Mouse (Mus musculus) heart, embryonic 12.5 days (tissue): ENCODE data around the gene Gm1673. TPM values are rescaled to one million over a fixed set of nuclear protein-coding genes. Genes with fewer than 3 reads are reported as not detected.

Experiments
- ATAC-seq: fragments of 200-750 bp; cut with Nextera tagmentation; 2 replicates; pipeline ENCODE4 v1.8.0; 2017; ENCODE audit warnings: moderate TSS enrichment, moderate library complexity; ENCODE audit not compliant: insufficient number of reproducible peaks, low FRiP score
- H3K27ac ChIP-seq: fragments of 300-500 bp; sonication (generic); 2 replicates; pipeline ENCODE4 v1.5.1; 2016; ENCODE audit warnings: mild to moderate bottlenecking, moderate library complexity; ENCODE audit not compliant: poor library complexity, severe bottlenecking
- H3K27me3 ChIP-seq: fragments of 300-500 bp; sonication (generic); replicated peaks from 2 replicates; pipeline ENCODE4 v1.6.1; 2016; ENCODE audit warnings: mild to moderate bottlenecking, moderate library complexity
- H3K36me3 ChIP-seq: fragments of 300-500 bp; sonication (generic); 2 replicates; pipeline ENCODE4 v1.6.1; 2016; ENCODE audit warnings: mild to moderate bottlenecking, moderate library complexity
- H3K4me1 ChIP-seq: fragments of 300-500 bp; sonication (generic); replicated peaks from 2 replicates; pipeline ENCODE4 v1.6.1; 2016; ENCODE audit warnings: mild to moderate bottlenecking
- H3K4me2 ChIP-seq: fragments of 300-500 bp; sonication (generic); 2 replicates; pipeline ENCODE4 v1.6.1; 2016; ENCODE audit warnings: mild to moderate bottlenecking, moderate library complexity
- H3K4me3 ChIP-seq: fragments of 300-500 bp; sonication (generic); 2 replicates; pipeline ENCODE4 v1.5.1; 2016; ENCODE audit warnings: mild to moderate bottlenecking
- H3K9ac ChIP-seq: fragments of 300-500 bp; sonication (generic); 2 replicates; pipeline ENCODE4 v1.6.1; 2016; ENCODE audit warnings: mild to moderate bottlenecking, moderate library complexity
- H3K9me3 ChIP-seq: fragments of 300-500 bp; sonication (generic); replicated peaks from 2 replicates; pipeline ENCODE4 v1.6.1; 2016; ENCODE audit warnings: mild to moderate bottlenecking, moderate library complexity
- WGBS: fragments of 180-500 bp; shearing (Covaris S2); methylation state at CpG from one replicate; pipeline ENCODE4 v1.1.7; 2016; 5-methylcytosine and 5-hydroxymethylcytosine counted together
- polyA plus RNA-seq: library from polyadenylated mRNA; unstranded; fragments of >200 nt; fragmentation: Nextera tagmentation; extraction: Ambion mirVana; gene quantifications from 2 replicates; pipeline ENCODE4 v1.2.1, GENCODE M21; 2016

Gene Gm1673
- polyA plus RNA-seq, 1 experiment from 2014 or later = 93.7 TPM

- Histone ChIP-seq H3K9me3 (peaks cover 30% of the 10 kb centered on the region), H3K36me3 (no peaks in the 10 kb centered on the region), H3K4me3 (no peak overlapping the region), H3K27me3 (no peaks in the 10 kb centered on the region), H3K9ac (no peak overlapping the region), H3K4me2 (no peak overlapping the region), H3K4me1 (no peaks in the 10 kb centered on the region), H3K27ac (no peak overlapping the region)
- ATAC-seq = no peak
- 75% methylated on average over 4 of the region's 4 CpGs for WGBS
Measured at GRCm38 (mm10) chr5:33955868-33956267, 27.4 kb upstream of the Gm1673 start.

- Histone ChIP-seq H3K4me2 (no peak overlapping the region), H3K4me3 (no peak overlapping the region), H3K9me3 (peaks cover 17% of the 10 kb centered on the region), H3K27ac (peak overlapping the region; percentile 75), H3K36me3 (no peaks in the 10 kb centered on the region), H3K27me3 (no peaks in the 10 kb centered on the region), H3K9ac (no peak overlapping the region), H3K4me1 (no peaks in the 10 kb centered on the region)
- 53% methylated on average over 4 of the region's 4 CpGs for WGBS
- peak; percentile 83 for ATAC-seq
Measured at GRCm38 (mm10) chr5:33959382-33959781, 23.9 kb upstream of the Gm1673 start.

DNA sequence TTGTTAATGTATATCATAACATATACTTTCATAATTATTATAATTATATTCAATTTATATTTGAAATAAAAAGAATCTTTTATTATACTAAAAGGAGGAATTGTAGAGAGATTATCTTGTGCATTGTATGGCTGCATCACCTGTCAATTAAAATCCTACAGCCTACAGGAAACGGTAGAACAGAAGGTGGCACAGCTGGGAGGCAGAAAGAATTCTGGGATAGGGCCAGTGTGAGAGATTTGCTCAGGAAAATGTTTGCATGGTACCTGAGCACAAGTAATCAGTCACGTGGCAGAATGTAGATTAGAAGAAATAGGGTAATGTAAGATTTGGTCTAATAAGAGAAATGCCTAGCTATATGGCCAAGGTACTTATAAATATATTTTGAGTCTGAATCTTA, 8.5 kb upstream of the Gm1673 start:
- Histone ChIP-seq H3K27me3 (no peaks in the 10 kb centered on the region), H3K27ac (no peak overlapping the region), H3K36me3 (no peaks in the 10 kb centered on the region), H3K4me1 (no peaks in the 10 kb centered on the region), H3K9ac (no peak overlapping the region), H3K9me3 (0 out of 2 replicates have a peak, but pooled peaks cover 3% of the 10 kb centered on the region), H3K4me2 (no peak overlapping the region), H3K4me3 (no peak overlapping the region)
- ATAC-seq = no peak
- 47% methylated on average over 2 of the region's 2 CpGs for WGBS

DNA sequence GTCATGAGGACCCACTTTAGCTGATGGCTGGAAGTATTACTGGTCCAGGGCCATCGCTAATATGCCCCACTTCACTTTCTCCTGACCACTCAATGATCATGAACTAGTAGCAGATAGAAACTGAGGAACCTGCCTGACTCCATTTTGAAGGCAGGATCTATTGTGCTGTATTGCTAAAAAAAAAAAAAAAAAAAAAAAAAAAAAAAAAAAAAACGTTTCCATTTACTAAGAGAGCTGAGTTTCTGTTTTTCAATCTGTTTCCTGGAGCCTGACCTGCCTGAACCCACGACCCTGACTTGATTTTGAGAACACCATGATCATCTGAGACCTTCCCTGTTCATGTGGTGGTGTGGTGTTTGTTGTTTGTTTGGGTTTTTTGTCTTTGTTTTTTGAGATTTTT, 7.0 kb upstream of the Gm1673 start:
- WGBS = 31% methylated on average over 3 of the region's 3 CpGs

GRCm38 (mm10) chr5:33982731-33983259, 438 bp upstream of the Gm1673 start:
- Histone ChIP-seq H3K4me1 (0 out of 2 replicates have a peak, but pooled peaks cover 6% of the 10 kb centered on the region), H3K9me3 (0 out of 2 replicates have a peak, but pooled peaks cover 3% of the 10 kb centered on the region), H3K27me3 (peaks cover 22% of the 10 kb centered on the region), H3K36me3 (peaks cover 4% of the 10 kb centered on the region), H3K4me2 (peak overlapping the region; percentile 94), H3K27ac (no peak overlapping the region), H3K9ac (peak overlapping the region; percentile 80), H3K4me3 (peak overlapping the region; percentile 84)
- 4% methylated on average over 26 of the region's 26 CpGs for WGBS
- peak; percentile 34; the same call in 1 of the 2 replicates for ATAC-seq

More for the DNA sequence above, 7.0 kb upstream of the Gm1673 start:
- H3K4me1 ChIP-seq = no peaks in the 10 kb centered on the region
- no peaks in the 10 kb centered on the region for H3K27me3 ChIP-seq
- H3K9me3 ChIP-seq = 0 out of 2 replicates have a peak, but pooled peaks cover 3% of the 10 kb centered on the region
- no peak overlapping the region for H3K4me3 ChIP-seq
- H3K27ac ChIP-seq = no peak overlapping the region
- H3K9ac ChIP-seq = no peak overlapping the region
- H3K4me2 ChIP-seq = no peak overlapping the region
- no peak for ATAC-seq
- H3K36me3 ChIP-seq = peaks cover 4% of the 10 kb centered on the region; the same call in 1 of the 2 replicates

DNA sequence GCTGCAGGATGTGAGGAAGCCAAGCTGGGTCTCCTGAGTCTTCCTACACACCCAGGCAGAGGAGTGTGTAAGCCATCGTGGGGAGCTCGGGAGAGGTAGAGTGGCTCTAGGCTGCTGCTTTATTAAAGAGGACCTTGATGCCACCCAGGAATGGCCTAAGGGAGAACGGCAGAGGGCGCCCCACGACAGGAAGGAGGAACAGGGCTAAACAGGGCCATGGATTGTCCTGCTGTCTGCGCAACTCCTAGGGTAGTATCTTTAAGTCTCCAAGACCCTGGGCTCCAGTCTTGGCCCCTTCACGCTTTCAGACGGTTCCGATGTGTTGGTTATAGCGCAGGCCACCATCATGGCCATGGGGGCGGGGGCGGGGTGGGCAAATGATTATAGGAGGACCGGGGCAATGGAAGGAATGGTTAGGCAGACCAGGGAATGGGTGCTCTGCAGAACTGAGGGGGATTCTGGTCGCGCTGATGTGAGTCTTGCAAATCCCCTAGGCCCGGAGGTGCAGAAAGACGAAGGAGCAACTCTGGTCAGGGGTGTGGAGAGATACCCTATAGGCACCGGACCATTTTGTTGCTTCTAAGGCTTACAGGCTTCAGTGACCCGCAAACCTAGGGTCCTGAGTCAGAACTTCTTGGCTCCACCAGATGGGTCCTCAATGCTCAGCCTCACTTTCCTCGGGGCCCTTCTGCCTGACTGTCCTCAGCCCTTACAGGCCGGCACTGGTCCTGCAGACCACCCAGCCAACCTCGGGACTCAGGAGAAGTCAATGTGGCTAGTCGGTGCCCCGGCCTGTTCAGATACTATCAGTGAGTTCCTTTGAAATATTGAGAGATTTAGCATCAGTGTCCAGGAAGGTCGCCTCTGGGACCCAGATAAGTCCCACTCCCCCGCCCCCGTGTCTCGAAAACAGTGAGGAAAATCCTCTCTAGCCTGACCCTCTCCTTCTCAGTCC, 11.7 kb downstream of the Gm1673 start:
- Histone ChIP-seq H3K4me1 (peaks cover 5% of the 10 kb centered on the region; the same call in 1 of the 2 replicates), H3K4me3 (peak overlapping the region; percentile 68), H3K4me2 (peak overlapping the region; percentile 96), H3K27ac (no peak overlapping the region), H3K27me3 (peaks cover 62% of the 10 kb centered on the region), H3K9ac (peak overlapping the region; percentile 67; the same call in 1 of the 2 replicates), H3K9me3 (no peaks in the 10 kb centered on the region), H3K36me3 (no peaks in the 10 kb centered on the region)
- ATAC-seq = no peak
- 33% methylated on average over 28 of the region's 28 CpGs for WGBS

DNA sequence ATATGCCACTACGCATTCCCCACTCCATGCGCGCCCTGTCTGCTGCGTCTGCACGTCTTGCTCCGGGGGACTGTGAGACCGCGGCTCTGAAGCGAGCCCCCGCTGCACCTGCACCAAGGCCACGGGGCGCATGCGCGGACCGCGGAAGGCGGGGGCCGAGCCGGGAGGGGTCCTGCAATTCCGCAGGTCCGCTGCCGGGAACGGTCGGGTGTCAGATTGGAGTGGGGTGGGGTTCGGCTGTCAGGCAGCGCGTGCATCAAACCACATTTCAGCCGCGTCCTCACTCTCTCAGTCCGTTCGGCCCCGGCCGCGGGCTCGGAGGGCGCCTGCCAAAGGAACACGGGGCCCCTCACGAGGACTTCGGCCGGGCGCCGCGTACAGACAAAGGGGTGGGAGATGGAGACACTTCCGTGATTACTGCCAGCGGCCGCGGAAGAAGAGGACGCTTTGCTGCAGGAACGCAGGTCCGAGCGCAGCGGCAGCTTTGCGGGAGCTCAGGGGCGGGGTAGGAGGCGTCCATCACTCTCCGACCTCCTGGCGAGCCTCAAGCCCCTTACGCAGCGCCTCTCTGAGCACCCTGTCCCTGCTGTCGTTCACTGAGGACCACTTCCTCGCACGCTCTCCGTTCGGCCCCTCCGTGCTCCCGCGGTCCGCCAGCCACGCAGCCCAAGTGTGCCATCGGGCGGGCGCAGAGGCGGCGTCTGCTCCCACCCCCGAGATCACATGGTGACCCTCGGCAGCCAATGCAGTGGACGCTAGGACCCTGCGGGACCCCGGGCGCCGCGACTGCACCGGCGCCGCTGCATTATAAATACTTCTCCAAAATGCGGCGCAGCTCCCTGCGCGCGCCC, 12.8 kb downstream of the Gm1673 start, which contains the start of gene Nat8l:
Gene Nat8l, plus strand, starts transcription at position 142 of the 851 bp plus-strand sequence.
- Histone ChIP-seq H3K9ac (peak within 1 kb of the TSS; percentile 67), H3K36me3 (peaks cover 5% of the 10 kb centered on the region; the same call in 1 of the 2 replicates), H3K9me3 (no peaks in the 10 kb centered on the region), H3K4me2 (peak within 1 kb of the TSS; percentile 96), H3K27ac (no peak within 1 kb of the TSS), H3K4me3 (peak within 1 kb of the TSS; percentile 68), H3K27me3 (peaks cover 73% of the 10 kb centered on the region), H3K4me1 (peaks cover 5% of the 10 kb centered on the region; the same call in 1 of the 2 replicates)
- ATAC-seq = peak; percentile 72
- under 1% methylated on average over 89 of the region's 90 CpGs for WGBS

DNA sequence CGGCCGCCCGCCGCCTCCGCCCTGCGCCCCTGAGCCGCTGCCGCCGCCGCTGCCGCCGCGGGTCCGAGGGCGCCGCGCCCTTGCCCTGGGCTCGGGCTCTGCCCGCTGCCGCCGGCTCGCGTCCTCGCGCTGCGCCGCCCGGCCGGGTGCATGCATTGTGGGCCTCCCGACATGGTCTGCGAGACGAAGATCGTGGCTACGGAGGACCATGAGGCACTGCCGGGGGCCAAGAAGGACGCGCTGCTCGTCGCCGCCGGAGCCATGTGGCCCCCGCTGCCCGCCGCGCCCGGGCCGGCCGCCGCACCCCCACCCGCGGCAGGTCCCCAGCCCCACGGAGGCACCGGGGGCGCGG, 13.4 kb downstream of the Gm1673 start:
- WGBS = 2% methylated on average over 55 of the region's 55 CpGs
- peak overlapping the region; percentile 68 for H3K4me3 ChIP-seq
- H3K27me3 ChIP-seq = peaks cover 75% of the 10 kb centered on the region
- peaks cover 5% of the 10 kb centered on the region; the same call in 1 of the 2 replicates for H3K4me1 ChIP-seq
- H3K9me3 ChIP-seq = no peaks in the 10 kb centered on the region
- ATAC-seq = peak; percentile 17; the same call in 1 of the 2 replicates
- H3K9ac ChIP-seq = peak overlapping the region; percentile 67
- H3K36me3 ChIP-seq = peaks cover 6% of the 10 kb centered on the region; the same call in 1 of the 2 replicates
- no peak overlapping the region for H3K27ac ChIP-seq
- peak overlapping the region; percentile 96 for H3K4me2 ChIP-seq

DNA sequence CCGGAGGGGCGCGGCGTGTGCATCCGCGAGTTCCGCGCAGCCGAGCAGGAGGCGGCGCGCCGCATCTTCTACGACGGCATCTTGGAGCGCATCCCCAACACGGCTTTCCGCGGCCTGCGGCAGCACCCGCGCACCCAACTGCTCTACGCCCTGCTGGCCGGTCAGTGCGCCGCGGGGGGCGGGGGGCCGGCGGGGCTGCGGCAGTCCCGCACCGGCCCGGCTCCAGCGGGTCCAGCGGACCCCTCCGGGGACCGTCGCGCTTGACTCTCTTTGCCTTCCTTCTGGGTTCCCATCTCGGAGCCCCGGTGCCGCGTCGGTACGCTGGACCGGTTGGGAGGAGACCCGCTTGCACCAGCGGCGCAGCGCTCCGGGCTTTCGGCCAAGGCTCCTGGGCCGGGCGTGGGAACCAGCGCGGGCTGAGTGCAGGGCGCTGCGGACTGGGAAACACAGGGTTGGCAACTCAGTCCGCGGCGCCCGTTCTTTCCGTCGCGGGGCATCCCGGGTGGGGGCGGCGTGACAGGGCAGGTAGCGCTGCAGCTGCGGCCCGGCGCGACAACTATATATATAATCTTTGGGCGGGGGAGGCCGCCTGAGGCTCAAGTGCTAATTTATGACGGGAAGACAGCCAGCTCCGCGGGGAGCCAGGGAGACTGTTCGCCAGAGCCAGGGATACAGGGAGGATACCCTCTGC, 14.0 kb downstream of the Gm1673 start:
- Histone ChIP-seq H3K27ac (no peak overlapping the region), H3K4me1 (peaks cover 5% of the 10 kb centered on the region; the same call in 1 of the 2 replicates), H3K4me3 (peak overlapping the region; percentile 68), H3K9me3 (no peaks in the 10 kb centered on the region), H3K4me2 (peak overlapping the region; percentile 96), H3K36me3 (peaks cover 6% of the 10 kb centered on the region; the same call in 1 of the 2 replicates), H3K9ac (peak overlapping the region; percentile 67), H3K27me3 (peaks cover 75% of the 10 kb centered on the region)
- peak; percentile 27; the same call in 1 of the 2 replicates for ATAC-seq
- 2% methylated on average over 77 of the region's 80 CpGs for WGBS
